Mouse (Mus musculus) fibroblast of lung, adult 2 months (primary cell): ENCODE measurements at regions not wholly inside any gene's neighbourhood (a gene's known extent, or its start where the extent isn't known, plus 50 kb on each side); places are given as distances from the start of the nearest gene placed in this dataset.
"Not testable (repeated sequence)": the region's sequence is repeated elsewhere in the genome, so short reads cannot be mapped to it uniquely, and the experiment has no call there.

ENCODE experiments used
- DNase-seq: peaks from one replicate; pipeline ENCODE4 v3.0.0-alpha.2; 2011; ENCODE audit warnings: low read depth

DNA sequence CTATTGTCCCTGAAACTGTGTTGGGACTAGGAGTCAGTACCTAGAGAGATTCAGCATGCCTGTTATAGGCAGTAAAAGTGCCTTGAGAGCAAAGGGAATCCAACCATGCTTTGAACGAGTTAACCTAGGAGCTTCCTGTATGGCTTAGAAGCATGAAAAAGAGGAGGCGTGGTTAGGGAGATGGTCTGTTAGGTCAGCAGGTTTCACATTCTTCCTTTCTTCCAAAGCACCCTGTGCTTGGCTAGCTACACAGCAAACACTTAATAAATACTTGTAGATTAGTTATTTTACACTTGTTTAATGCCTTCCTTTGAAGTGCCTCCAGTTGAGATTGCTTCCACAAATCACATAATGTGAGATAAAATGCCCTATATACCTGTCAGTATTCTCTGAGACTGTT is 284.9 kb upstream of the Adgra3 start:
- no peak for DNase-seq

DNA sequence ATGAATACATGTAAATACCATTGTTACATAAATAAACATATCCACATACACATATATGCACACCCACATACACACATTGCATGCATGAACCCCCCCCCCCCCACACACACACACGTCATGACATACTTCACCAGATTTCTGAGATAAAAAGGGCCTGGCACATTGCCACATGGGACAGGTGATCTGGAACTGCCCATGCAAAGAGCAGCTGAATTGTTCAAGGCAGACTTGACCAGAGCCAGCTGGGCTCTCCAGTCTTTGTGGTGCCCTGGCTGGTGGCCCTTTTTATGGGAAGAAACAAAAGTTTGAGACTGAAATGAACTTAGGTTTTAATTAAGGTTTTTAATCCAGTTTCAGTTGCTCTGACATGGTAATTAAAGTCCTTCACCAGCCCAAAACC is 250.7 kb upstream of the Adgra3 start:
- DNase-seq: no peak

DNA sequence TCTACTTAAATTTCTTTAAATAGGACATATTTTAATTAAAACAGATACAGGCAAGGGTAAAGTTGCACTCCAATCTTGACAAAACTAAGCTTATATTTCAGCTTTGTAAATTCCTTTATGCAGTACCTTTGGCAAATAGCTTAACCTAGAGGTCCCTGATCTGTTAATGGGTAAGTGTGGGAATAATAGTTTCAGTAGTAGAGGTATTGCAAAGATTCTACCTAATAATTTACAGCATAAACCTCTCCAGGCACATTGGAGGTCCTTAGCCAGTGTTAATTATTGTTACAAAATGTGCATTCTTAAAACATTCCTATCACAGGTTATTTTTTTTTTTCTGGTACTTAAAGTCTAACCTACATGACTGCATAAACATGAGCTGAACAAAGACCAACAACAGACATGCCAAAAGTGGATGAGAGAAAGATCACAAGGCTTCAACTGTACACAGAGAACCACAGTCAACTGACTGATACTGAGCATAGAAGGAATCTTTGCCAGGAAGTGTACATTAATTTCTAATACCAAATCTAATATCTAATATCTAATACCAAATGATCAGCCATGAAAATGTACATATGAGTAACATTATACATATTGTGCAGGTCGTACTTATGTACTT is 245.2 kb upstream of the Adgra3 start:
- DNase-seq: no peak

DNA sequence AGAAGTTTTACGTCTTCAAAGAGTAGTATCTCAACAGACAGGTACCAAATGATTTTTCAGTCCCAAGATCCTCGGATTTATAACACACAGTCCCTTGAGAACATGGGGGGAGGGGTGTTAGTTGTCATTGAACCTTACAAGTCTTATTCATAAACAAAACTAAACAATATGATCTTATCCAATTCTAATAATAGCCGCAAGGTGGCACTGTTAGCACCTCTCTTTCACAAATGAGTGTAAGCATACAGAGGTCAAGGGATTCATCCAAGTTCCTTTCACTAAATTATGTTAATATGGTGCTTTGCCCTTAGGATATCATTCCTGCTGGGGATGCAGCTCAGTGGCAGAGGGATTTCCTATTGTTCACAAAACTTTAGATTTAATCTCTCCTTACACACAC is 235.0 kb upstream of the Adgra3 start:
- DNase-seq: no peak

GRCm38 (mm10) chr5:50290879-50291410 is 232.1 kb upstream of the Adgra3 start:
- no peak for DNase-seq

DNA sequence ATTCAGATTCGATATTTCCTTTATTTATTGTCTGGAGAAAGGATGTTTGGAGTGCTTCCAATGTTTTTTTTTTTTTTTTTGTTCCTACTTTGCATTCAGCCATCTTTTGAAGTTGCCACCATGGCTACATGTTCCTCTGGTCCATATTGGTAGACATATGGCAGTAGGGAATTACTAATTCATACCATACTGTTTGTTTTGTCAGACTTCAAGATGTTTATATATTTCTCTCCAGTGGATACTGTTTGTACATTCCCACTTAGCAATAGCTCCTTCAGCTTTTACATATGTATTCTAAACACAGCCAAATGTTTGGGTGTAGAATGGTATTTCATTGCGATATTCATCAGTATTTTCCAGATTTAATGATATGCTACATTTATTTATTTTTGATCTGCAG is 201.6 kb upstream of the Adgra3 start:
- DNase-seq: no peak

- DNase-seq: no peak
These were observed 199.2 kb upstream of the Adgra3 start for GRCm38 (mm10) chr5:50258017-50258416.

DNA sequence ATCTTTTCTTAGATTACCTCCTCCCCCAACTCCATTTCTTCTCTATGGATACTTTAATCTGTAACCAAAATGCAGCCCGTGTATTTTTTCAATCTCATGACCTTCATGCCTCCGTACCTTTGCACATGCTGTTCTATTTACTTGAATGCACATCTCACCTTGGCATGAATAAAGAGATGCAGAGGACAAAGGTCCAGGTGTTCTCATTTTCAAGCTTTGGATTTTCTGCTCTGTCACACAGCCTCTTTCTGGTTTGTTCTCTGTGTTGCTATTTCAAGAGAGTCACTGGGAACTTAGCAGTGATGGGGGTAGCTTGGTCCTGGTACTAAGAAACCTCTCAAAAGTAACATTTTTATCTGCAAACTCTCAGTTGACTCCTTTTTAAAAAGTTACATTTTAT is 175.3 kb upstream of the Adgra3 start:
- no peak for DNase-seq

DNA sequence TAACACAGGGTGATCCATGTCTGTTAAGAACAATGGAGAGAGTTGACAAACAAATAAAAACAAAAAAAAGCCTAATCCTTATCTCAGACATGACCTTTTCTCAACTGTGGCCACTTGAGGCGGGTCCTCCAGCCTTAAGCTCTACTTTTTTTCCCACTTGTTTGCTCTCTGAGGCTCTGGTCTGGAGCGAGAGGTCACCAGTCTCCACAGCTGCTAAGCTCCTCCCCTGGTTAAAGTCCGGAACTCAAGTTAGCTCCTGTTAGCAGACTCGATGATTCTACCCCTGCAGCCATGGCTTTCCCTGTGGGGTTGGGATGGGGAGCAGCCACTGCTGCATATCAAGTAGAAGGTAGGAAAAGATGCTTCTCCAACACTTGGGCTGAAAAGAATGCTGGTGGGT is 158.2 kb upstream of the Adgra3 start:
- no peak for DNase-seq

DNA sequence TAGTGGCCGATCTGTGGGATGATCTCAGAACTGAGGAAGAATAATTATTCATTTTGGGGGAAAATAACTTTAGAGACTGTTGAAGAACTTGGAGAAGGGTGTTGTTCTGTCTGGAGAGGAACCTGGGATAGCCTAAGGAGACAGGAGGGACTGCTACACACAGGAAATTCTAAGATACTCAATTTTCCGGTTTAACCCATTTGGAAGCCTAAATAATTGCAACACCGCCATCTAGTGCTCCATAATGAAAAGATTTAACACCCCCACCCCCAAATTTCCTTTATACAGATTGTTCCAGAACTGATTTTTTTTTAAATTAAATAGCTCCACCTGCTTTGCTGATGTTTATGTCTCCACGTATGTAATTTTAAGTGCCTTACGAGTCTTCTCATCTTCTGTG is 157.2 kb upstream of the Adgra3 start:
- no peak for DNase-seq

DNA sequence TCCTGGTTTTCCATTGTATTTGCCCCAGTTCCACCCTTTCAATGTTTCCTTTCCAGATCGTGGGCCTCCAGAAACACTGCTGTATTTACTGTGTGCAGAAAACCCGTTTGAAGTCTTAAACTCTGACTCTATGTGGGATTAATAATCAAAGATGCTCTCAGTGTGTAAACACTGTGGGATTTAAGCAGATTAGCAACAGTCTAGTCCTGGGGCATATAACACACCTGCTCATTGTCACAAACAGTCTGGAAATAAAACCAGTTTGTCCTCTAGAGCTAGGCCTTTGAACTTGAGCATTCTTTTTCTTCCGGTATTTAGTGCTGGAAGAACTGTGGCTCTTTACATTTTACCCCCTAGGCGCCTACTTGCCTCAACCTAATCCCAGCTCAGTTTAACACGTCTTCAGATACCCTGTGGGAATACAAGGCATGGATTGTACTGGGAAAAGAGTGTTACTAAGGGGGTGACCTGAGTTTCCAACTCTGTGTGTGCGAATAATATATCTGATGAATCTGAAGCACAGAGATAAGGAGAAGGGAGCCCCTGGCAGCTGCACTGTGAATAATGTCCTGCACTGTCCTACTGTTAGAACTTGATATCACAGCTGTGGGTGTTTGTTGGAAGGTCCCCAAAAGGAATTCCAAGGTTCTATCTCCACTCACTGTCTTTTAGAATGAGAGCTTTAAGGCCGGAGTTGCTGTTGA is 143.7 kb upstream of the Adgra3 start:
- no peak for DNase-seq

GRCm38 (mm10) chr5:50196423-50196822 is 137.6 kb upstream of the Adgra3 start:
- DNase-seq: peak; percentile 7

GRCm38 (mm10) chr5:50195993-50196392 is 137.2 kb upstream of the Adgra3 start:
- DNase-seq: no peak

DNA sequence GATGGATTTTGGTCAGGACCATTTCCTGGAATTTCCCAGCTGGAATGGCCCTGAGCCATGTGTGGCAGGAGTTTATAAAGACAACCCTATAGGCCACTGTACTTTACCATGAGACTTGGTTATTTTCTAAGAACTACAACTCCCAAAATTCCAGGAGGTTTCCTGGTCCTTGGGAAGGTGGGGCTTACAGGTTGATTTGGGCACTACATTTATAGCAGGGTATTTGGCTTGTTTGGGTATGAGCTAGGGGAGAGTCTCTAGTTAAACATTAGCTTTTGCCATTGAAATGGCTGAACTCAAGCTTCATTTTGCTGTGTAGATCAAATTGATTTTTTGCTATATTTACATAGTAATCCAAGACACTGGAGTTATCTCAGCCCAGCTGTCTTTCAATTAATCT is 130.6 kb upstream of the Adgra3 start:
- DNase-seq: no peak

- DNase-seq: no peak
These were observed 123.9 kb upstream of the Adgra3 start for GRCm38 (mm10) chr5:50182721-50183120.

GRCm38 (mm10) chr5:50156557-50156956 is 97.8 kb upstream of the Adgra3 start:
- DNase-seq: no peak

GRCm38 (mm10) chr5:50155170-50155860 is 96.5 kb upstream of the Adgra3 start:
- DNase-seq: not testable (repeated sequence)

- DNase-seq: no peak
These were observed 88.1 kb upstream of the Adgra3 start for GRCm38 (mm10) chr5:50146926-50147325.

DNA sequence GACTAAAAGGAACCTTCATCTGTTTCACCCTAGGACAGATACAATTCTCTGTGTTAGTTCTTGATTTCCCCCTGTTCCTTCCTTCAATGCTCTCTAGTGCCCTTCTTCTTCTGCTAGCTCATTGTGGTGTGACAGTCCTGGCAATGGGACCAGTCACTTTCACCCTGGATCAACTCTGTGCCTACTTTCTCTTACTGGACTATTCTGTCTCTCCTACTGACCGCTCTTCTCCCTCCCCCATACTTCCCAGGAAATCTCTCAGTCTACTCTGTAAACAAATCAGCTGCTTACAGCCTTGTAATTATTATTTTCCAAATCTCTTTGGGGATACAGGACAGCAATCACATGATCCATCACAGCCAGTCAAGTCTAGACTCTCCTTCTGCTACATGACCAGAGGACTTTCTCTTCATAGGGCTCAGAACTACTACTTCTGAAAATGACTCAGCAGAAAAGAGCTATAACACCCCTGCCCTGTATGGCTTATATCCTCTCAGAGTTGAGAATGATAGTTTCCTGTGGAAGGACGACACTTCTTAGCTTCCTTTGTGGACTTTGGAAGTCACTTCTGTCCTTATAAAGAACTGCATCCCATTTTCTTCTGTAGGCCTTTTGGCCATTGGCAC is 86.8 kb upstream of the Adgra3 start:
- DNase-seq: no peak

DNA sequence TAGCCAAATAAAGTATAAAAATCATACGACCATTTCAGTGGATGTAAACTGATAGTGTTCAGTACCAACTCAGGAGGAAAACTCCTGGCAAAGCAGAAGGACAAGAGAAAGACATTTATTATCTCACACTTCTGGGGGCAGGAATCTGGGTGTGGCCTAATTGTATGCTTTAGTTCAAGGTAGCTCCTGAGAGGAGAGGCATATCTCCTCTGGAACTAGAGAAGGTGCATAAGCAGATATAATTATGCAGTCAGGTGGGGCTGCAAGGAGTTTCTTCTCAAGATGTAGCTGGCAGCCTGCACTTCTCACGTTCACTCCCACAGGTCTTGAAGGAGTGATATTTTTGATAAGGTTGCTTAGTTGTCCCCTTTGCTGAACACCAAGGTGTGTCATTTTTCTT is 71.4 kb upstream of the Adgra3 start:
- no peak for DNase-seq

GRCm38 (mm10) chr5:50128972-50129371 is 70.2 kb upstream of the Adgra3 start:
- DNase-seq: no peak

- DNase-seq: no peak
These were observed 67.8 kb upstream of the Adgra3 start for GRCm38 (mm10) chr5:50126594-50126993.

DNA sequence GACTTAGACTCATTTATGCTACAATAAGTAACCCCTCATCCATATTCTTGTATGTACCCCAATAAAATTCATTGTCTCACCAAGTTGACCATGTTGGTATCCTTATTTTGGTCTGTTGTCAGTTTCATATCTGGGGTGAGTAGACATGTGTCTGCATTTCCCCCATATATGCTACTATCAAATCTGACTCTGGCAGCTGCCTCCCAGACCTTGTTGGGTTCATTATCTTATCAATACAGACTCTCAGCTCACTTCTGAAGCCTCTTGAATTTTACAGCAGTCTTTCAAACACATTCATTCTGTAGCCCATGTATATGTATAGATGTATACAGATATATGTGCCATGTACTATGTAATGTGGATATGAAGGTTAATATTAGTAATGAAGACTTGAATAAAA is 67.4 kb upstream of the Adgra3 start:
- DNase-seq: no peak
